Mouse (Mus musculus): ENCODE data around the gene Xpnpep1.

- no peak for TF ChIP-seq BHLHE40 (IDR thresholded peaks at IDR 0.05; ENCODE audit: low read depth, low read length)
- no peak for TF ChIP-seq EP300 (IDR thresholded peaks at IDR 0.05; ENCODE audit: low read length)
- no peak for TF ChIP-seq CTCF (conservative IDR thresholded peaks at IDR 0.05 in 1 of 2, IDR thresholded peaks at IDR 0.05 in 1 of 2; ENCODE audit: low read depth in 2 of 2, low read length in 2 of 2)
- no peak for TF ChIP-seq ZC3H11A (IDR thresholded peaks at IDR 0.05; ENCODE audit: low read depth, low read length)
- no peak for TF ChIP-seq SIN3A (IDR thresholded peaks at IDR 0.05; ENCODE audit: low read length)
These were observed 36.4 kb upstream of the Xpnpep1 start for GRCm38 (mm10) chr19:53076238-53076981.
